Mouse (Mus musculus) midbrain, postnatal 0 days (tissue): Measurements from ENCODE around the gene Zbtb16. TPM values are rescaled to one million over a fixed set of nuclear protein-coding genes. Genes with fewer than 3 reads are reported as not detected.

Experiments used
- ATAC-seq: fragments of 200-750 bp; cut with Nextera tagmentation; 2 replicates; pipeline ENCODE4 v1.8.0; 2017; ENCODE audit warnings: moderate number of reproducible peaks, mild to moderate bottlenecking, moderate TSS enrichment, moderate library complexity; ENCODE audit not compliant: low FRiP score
- DNase-seq: peaks from one replicate; pipeline ENCODE4 v3.0.0-alpha.2; 2015; ENCODE audit warnings: low spot score
- H3K27ac ChIP-seq: fragments of 300-500 bp; sonication (generic); 2 replicates; pipeline ENCODE4 v1.5.1; 2014; ENCODE audit warnings: low read depth, mild to moderate bottlenecking, low read length, mixed read lengths
- H3K27me3 ChIP-seq: fragments of 300-500 bp; sonication (generic); 2 replicates; pipeline ENCODE4 v1.6.1; 2014; ENCODE audit warnings: low read length, control low read depth, mixed read lengths; ENCODE audit not compliant: insufficient read depth
- H3K36me3 ChIP-seq: fragments of 300-500 bp; sonication (generic); 2 replicates; pipeline ENCODE4 v1.6.1; 2014; ENCODE audit warnings: low read length, control low read depth, mixed read lengths; ENCODE audit not compliant: insufficient read depth
- H3K4me1 ChIP-seq: fragments of 300-500 bp; sonication (generic); 2 replicates; pipeline ENCODE4 v1.6.1; 2014; ENCODE audit warnings: mild to moderate bottlenecking, control low read depth, antibody characterized with exemption, low read length, mixed read lengths; ENCODE audit not compliant: insufficient read depth
- H3K4me2 ChIP-seq: fragments of 300-500 bp; sonication (generic); 2 replicates; pipeline ENCODE4 v1.6.1; 2014; ENCODE audit warnings: low read depth, mild to moderate bottlenecking, low read length, mixed read lengths; ENCODE audit not compliant: poor library complexity, severe bottlenecking
- H3K4me3 ChIP-seq: fragments of 300-500 bp; sonication (generic); 2 replicates; pipeline ENCODE4 v1.5.1; 2014; ENCODE audit warnings: low read depth, mild to moderate bottlenecking, low read length, moderate library complexity
- H3K9ac ChIP-seq: fragments of 300-500 bp; sonication (generic); replicated peaks from 2 replicates; pipeline ENCODE4 v1.6.1; 2014; ENCODE audit warnings: mild to moderate bottlenecking, low read length, moderate library complexity, mixed read lengths; ENCODE audit not compliant: poor library complexity, severe bottlenecking
- H3K9me3 ChIP-seq: fragments of 300-500 bp; sonication (generic); 2 replicates; pipeline ENCODE4 v1.6.1; 2016; ENCODE audit warnings: low read length, control low read depth
- CTCF ChIP-seq: IDR thresholded peaks from 2 replicates; pipeline ENCODE4 v1.5.1; 2016; ENCODE audit warnings: antibody characterized with exemption, mild to moderate bottlenecking
- WGBS: fragments of 180-500 bp; shearing (Covaris S2); extraction: QIAGEN DNeasy Blood & Tissue Kit; methylation state at CpG from one replicate; pipeline ENCODE4 v1.1.7; 2014; 5-methylcytosine and 5-hydroxymethylcytosine counted together
- polyA plus RNA-seq: library from polyadenylated mRNA; unstranded; fragments of >200 nt; fragmentation: Nextera tagmentation; extraction: Ambion mirVana; gene quantifications from 2 replicates; pipeline ENCODE4 v1.2.1, GENCODE M21; 2015
- total RNA-seq: library from RNA; depleted of rRNA; stranded (reverse); fragments of >200 nt; gene quantifications from 2 replicates; pipeline ENCODE4 v1.2.3, GENCODE M21; 2014

The Zbtb16 gene
- total and polyA plus RNA-seq, 2 experiments from 2014 or later, result 6.1 to 8.3 TPM

DNA sequence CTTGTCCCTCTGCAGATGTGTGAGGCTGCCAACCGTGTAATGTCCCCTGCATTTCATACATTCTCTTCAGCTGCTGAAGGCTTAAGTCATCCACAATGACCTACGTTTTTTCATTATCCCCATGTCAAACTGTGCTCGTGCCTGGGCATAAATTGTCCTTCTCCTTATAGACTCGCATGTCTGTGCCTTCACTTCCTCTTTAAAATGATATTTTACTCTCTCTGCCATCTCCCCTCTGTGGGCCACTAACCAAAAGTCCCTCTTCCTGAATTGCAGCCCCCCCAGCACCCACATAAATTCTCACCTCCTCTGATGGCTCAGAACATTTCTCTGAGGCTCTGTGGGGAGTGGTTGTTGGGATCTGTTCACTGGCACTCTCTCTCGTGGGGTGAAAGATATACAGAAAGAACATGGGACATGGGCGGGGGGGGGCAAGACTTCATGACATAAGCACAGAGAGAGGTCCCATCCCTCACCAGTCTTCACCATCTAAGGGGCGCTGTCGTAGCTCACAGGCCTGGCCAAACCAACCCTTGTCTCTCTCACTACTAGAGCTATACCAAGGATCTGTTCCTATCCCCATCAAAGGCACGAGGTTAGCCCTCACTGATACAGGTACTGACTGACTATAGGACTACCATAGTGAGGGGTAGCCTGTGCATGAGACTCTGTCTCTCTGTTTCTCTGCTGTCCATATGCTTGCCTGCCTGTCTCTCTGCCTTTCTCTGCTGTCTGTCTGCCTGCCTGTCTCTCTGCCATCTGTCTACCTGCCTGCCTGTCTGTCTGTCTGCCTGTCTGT is 174.6 kb downstream of the Zbtb16 start:
- H3K9ac ChIP-seq, result no peak overlapping the region
- no peak for DNase-seq

DNA sequence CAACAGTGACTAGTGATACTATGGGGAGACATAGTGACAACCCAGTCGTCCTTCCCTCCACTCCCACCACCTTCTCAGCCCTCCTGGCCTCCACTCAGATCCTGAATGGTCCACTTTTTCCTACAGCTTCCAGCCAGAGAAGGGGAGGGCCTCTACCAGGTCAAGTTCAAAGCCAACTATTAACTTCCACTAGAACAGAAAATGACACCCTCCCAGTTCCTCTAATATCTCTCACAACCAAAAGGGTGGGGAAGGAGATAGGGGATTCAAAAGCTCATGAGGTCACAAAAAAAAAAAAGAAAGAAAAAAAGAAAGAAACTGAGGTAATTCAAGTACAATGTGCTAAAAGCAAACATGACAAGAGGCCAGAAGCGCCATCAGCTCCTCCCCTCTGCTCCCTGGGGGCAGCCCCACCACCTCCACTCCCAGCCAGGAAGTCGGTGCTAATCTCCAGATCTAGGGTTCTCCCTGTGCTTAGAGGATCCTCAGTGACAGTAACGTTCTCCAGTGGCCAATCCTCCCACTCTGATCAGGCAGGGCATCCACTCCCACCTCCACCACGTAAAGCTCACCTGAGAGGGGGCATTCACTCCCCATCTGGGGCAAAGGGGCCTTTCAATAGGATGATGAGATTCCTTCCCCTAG is 180.4 kb downstream of the Zbtb16 start:
- no peaks in the 10 kb centered on the region for H3K9me3 ChIP-seq
- DNase-seq (no peak), ATAC-seq (no peak)
- 38% methylated on average over 5 of the region's 5 CpGs for WGBS
- H3K27me3 ChIP-seq, result no peaks in the 10 kb centered on the region
- TF ChIP-seq CTCF, result no peak
- no peak overlapping the region for H3K4me3 ChIP-seq
- no peak overlapping the region for H3K9ac ChIP-seq
- no peaks in the 10 kb centered on the region for H3K36me3 ChIP-seq
- H3K4me1 ChIP-seq, result no peaks in the 10 kb centered on the region
- no peak overlapping the region for H3K27ac ChIP-seq
- H3K4me2 ChIP-seq, result no peak overlapping the region

More for the DNA sequence above, 174.6 kb downstream of the Zbtb16 start:
- no peak overlapping the region for H3K27ac ChIP-seq
- H3K4me3 ChIP-seq, result no peak overlapping the region
- ATAC-seq, result peak; percentile 39; the same call in 1 of the 2 replicates
- H3K27me3 ChIP-seq, result no peaks in the 10 kb centered on the region
- no peaks in the 10 kb centered on the region for H3K36me3 ChIP-seq
- TF ChIP-seq CTCF, result no peak
- H3K4me1 ChIP-seq, result peaks cover 4% of the 10 kb centered on the region; the same call in 1 of the 2 replicates
- H3K9me3 ChIP-seq, result no peaks in the 10 kb centered on the region
- WGBS, result 51% methylated on average over 9 of the region's 9 CpGs
- no peak overlapping the region for H3K4me2 ChIP-seq

DNA sequence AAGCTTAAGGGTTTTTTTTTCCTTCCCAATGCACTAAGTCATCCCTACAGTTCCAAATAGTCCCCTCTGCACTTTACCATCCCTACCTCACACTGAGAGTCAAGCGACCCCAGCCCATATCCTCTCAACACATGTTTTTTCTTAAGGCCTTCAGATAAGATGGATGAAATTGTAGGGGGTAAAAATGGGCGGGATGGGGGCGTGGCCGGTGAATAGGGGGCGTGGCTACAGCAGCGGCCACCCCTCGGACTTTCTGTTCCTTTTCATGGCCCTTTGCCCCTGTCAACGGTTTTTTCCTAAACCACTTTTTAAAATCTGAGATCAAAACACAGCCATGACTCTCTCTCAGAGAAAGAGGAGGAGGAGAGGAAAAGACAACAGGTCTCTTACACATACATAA is 181.3 kb downstream of the Zbtb16 start:
- Histone ChIP-seq H3K9ac (no peak overlapping the region), H3K27ac (no peak overlapping the region), H3K27me3 (no peaks in the 10 kb centered on the region), H3K9me3 (no peaks in the 10 kb centered on the region), H3K36me3 (no peaks in the 10 kb centered on the region), H3K4me1 (no peaks in the 10 kb centered on the region), H3K4me3 (no peak overlapping the region), H3K4me2 (no peak overlapping the region)
- ATAC-seq, result no peak
- no peak for DNase-seq
- no peak for TF ChIP-seq CTCF
- 21% methylated on average over 8 of the region's 8 CpGs for WGBS

DNA sequence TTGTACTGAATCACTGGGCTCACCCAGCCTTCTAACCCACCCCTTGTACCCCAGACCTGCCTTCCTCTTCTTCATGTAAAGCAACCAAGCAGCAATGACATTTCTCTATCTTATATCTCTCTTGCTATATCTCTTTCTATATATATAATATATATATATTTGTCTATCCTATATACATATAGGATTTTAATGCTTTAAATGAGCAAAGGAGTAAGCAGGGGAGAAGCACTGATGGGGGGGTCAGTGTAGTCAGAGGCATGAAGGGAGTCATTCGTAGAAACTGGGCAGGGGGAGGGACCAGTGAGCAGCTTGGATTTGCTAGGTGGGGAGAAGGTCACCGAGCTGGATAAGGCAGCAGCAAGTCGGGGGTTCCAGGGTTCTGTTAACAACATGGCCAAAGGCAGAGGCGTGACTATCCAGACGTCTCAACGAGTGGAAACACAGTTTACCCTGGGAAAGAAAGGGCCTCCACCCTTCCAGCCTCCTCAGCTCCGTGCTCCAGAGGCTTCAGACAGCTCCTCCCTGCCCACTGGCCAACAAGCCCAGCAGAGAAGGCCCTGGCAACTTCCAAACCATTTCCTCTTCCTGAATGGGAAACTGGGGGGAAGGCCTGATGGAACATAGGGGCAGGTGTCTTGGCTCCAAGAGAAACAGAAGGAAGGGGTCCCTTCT is 182.5 kb downstream of the Zbtb16 start:
- Histone ChIP-seq H3K27me3 (no peaks in the 10 kb centered on the region), H3K9me3 (no peaks in the 10 kb centered on the region), H3K4me1 (no peaks in the 10 kb centered on the region), H3K27ac (no peak overlapping the region), H3K9ac (no peak overlapping the region), H3K4me2 (no peak overlapping the region), H3K36me3 (no peaks in the 10 kb centered on the region), H3K4me3 (no peak overlapping the region)
- ATAC-seq, result no peak
- no peak for DNase-seq
- 46% methylated on average over 7 of the region's 7 CpGs for WGBS
- TF ChIP-seq CTCF, result no peak

DNA sequence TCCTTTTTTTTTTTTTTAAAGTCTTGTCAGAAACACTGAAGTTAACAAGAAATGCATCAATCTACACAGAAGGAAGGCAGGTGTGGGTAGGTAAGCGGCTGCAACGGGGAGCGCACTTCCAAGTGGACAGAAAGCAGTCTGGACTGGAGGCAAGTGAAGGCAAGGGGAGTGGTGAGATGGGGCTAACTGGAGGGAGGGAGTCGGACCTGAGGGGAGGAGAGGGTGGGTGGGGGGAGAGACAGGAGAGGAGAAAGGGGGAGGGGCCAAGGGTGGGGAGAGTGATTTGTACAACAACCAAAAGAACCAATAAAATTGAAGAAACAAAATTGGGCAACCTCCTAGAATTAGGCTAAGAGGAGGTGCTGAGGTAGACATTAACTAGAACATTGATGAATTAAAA is 184.0 kb downstream of the Zbtb16 start:
- Histone ChIP-seq H3K36me3 (no peaks in the 10 kb centered on the region), H3K9me3 (no peaks in the 10 kb centered on the region), H3K4me3 (no peak overlapping the region), H3K4me1 (no peaks in the 10 kb centered on the region), H3K27me3 (no peaks in the 10 kb centered on the region), H3K4me2 (no peak overlapping the region), H3K27ac (no peak overlapping the region), H3K9ac (no peak overlapping the region)
- WGBS, result 43% methylated on average over 4 of the region's 4 CpGs
- no peak for TF ChIP-seq CTCF
- DNase-seq, result no peak
- ATAC-seq, result no peak

DNA sequence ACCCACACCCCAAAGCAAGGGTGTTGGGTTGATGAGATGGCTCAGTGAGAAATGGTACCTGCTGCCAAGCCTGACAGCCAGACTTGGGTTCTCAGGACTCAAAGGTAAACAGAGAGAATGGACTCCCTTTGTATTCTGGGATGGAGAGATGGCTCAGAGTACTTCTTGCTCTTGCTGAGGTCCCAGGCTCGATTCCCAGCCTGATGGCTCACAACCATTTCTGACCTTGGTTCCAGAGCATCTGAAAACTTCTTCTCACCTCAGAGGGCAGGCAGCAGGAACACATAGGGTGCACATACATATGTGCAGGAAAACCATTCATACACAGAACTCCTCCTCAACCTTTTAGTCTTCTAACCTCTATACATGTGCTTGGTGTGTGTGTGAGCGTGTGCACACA is 185.2 kb downstream of the Zbtb16 start:
- H3K4me3 ChIP-seq, result no peak overlapping the region
- no peaks in the 10 kb centered on the region for H3K4me1 ChIP-seq
- 74% methylated on average over 2 of the region's 2 CpGs for WGBS
- H3K9ac ChIP-seq, result no peak overlapping the region
- H3K9me3 ChIP-seq, result no peaks in the 10 kb centered on the region
- no peak overlapping the region for H3K4me2 ChIP-seq
- no peaks in the 10 kb centered on the region for H3K27me3 ChIP-seq
- no peak for ATAC-seq
- no peak for DNase-seq
- no peak overlapping the region for H3K27ac ChIP-seq
- no peaks in the 10 kb centered on the region for H3K36me3 ChIP-seq
- TF ChIP-seq CTCF, result no peak
